Mouse (Mus musculus) MEL (cell line): ENCODE data around the gene Atp4b. TPM values are rescaled to one million over a fixed set of nuclear protein-coding genes. Genes with fewer than 3 reads are reported as not detected.

Source experiments
- polyA plus RNA-seq, 2 experiments: library from polyadenylated mRNA; stranded (reverse) in 1 of 2; unstranded in 1 of 2; fragments of >175 nt in 1 of 2; fragments of >200 nt in 1 of 2; gene quantifications; 2 replicates each; pipeline versions ENCODE4 v1.2.1 to v1.2.4; 2012; ENCODE audit warnings: low replicate concordance in 2 of 2, low read depth in 1 of 2; ENCODE audit not compliant: insufficient read length in 2 of 2, insufficient read depth in 1 of 2, missing spikeins in 1 of 2
- total RNA-seq: library from RNA; depleted of rRNA; stranded (reverse); fragments of 300-350 nt; gene quantifications from 2 replicates; pipeline ENCODE4 v1.2.3, GENCODE M21; 2012; rRNA removed

The Atp4b gene
- total and polyA plus RNA-seq, 3 experiments, result 0.08 to 0.14 TPM; not detected in 1

Other genes starting within 250 kb of the Atp4b start
- 191 and 205 TPM in 2 replicates for gene Lamp1, start 237.7 kb downstream of the Atp4b start, total RNA-seq
- 100 to 1,000 TPM; 109 to 233 TPM for gene Lamp1, start 237.7 kb downstream of the Atp4b start, polyA plus RNA-seq
- gene Grtp1, start 196.2 kb downstream of the Atp4b start, total RNA-seq, result 8.2 and 11.9 TPM in 2 replicates
- 10 to 100 TPM in 1 of 2 experiments, not detected in 1; 15.1 TPM for gene Grtp1, start 196.2 kb downstream of the Atp4b start, polyA plus RNA-seq
- not detected in 2 replicates for gene Adprhl1, start 142.7 kb downstream of the Atp4b start, total RNA-seq
- gene Adprhl1, start 142.7 kb downstream of the Atp4b start, polyA plus RNA-seq, result not detected
- 15.3 and 19.9 TPM in 2 replicates for gene Dcun1d2, start 108.7 kb downstream of the Atp4b start, total RNA-seq
- gene Dcun1d2, start 108.7 kb downstream of the Atp4b start, polyA plus RNA-seq, result 10 to 100 TPM in 1 of 2 experiments, not detected in 1; 19.1 TPM
- gene Tmco3, start 108.6 kb downstream of the Atp4b start, total RNA-seq, result 9.3 and 11.8 TPM in 2 replicates
- gene Tmco3, start 108.6 kb downstream of the Atp4b start, polyA plus RNA-seq, result 10 to 100 TPM in 1 of 2 experiments, not detected in 1; 20.3 TPM
- gene Tfdp1, start 58.1 kb downstream of the Atp4b start, total RNA-seq, result 214 and 256 TPM in 2 replicates
- gene Tfdp1, start 58.1 kb downstream of the Atp4b start, polyA plus RNA-seq, result 100 to 1,000 TPM; 143 to 331 TPM
- under 0.01 TPM in 1 of 2 replicates, not detected in the other for gene Grk1, start 8.3 kb upstream of the Atp4b start, total RNA-seq
- under 1 TPM in 1 of 2 experiments, not detected in 1; 0.03 TPM for gene Grk1, start 8.3 kb upstream of the Atp4b start, polyA plus RNA-seq
- not detected in 2 replicates for gene Tmem255b, start 38.4 kb upstream of the Atp4b start, total RNA-seq
- not detected for gene Tmem255b, start 38.4 kb upstream of the Atp4b start, polyA plus RNA-seq
- not detected in 2 replicates for gene Gas6, start 97.7 kb upstream of the Atp4b start, total RNA-seq
- not detected for gene Gas6, start 97.7 kb upstream of the Atp4b start, polyA plus RNA-seq
- gene 1700029H14Rik, start 165.6 kb upstream of the Atp4b start, total RNA-seq, result not detected in 2 replicates
- under 1 TPM in 1 of 2 experiments, not detected in 1; 0.06 TPM for gene 1700029H14Rik, start 165.6 kb upstream of the Atp4b start, polyA plus RNA-seq